Mouse (Mus musculus): ENCODE measurements around the gene Asrgl1.

DNA sequence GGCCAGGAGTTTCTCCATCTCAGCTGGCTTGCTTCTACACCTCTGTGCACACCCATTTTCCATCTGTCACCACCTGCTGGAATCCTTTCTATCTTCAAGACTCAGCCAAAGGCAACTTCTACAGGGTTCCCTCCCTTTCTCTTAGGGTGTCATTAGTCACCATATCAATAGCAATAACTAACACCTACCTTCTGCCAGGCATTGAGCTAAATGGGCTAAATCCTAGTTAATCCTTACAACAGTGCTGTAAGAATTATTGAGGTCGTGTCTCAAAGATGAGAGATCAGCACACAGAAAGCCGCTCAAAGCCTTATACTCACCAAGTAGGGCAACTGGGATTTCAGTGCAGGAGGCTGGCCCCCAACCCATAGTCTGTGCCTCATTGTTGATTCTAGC, 34.4 kb downstream of the Asrgl1 start:
- TF ChIP-seq FLI1 (IDR thresholded peaks at IDR 0.05; ENCODE audit: low read length) (no peak), GATA1 (IDR thresholded peaks at IDR 0.05; ENCODE audit: borderline replicate concordance, low read length) (no peak)

All from megakaryocyte, embryonic 14.5 days (primary cell).